Mouse (Mus musculus) midbrain, postnatal 0 days (tissue): ENCODE results near the gene Padi6. TPM values are rescaled to one million over a fixed set of nuclear protein-coding genes. Genes with fewer than 3 reads are reported as not detected.

Experiments used
- ATAC-seq: fragments of 200-750 bp; cut with Nextera tagmentation; 2 replicates; pipeline ENCODE4 v1.8.0; 2017; ENCODE audit warnings: moderate number of reproducible peaks, mild to moderate bottlenecking, moderate TSS enrichment, moderate library complexity; ENCODE audit not compliant: low FRiP score
- DNase-seq: peaks from one replicate; pipeline ENCODE4 v3.0.0-alpha.2; 2015; ENCODE audit warnings: low spot score
- H3K27ac ChIP-seq: fragments of 300-500 bp; sonication (generic); 2 replicates; pipeline ENCODE4 v1.5.1; 2014; ENCODE audit warnings: low read depth, mild to moderate bottlenecking, low read length, mixed read lengths
- H3K27me3 ChIP-seq: fragments of 300-500 bp; sonication (generic); 2 replicates; pipeline ENCODE4 v1.6.1; 2014; ENCODE audit warnings: low read length, control low read depth, mixed read lengths; ENCODE audit not compliant: insufficient read depth
- H3K36me3 ChIP-seq: fragments of 300-500 bp; sonication (generic); 2 replicates; pipeline ENCODE4 v1.6.1; 2014; ENCODE audit warnings: low read length, control low read depth, mixed read lengths; ENCODE audit not compliant: insufficient read depth
- H3K4me1 ChIP-seq: fragments of 300-500 bp; sonication (generic); 2 replicates; pipeline ENCODE4 v1.6.1; 2014; ENCODE audit warnings: mild to moderate bottlenecking, control low read depth, antibody characterized with exemption, low read length, mixed read lengths; ENCODE audit not compliant: insufficient read depth
- H3K4me2 ChIP-seq: fragments of 300-500 bp; sonication (generic); 2 replicates; pipeline ENCODE4 v1.6.1; 2014; ENCODE audit warnings: low read depth, mild to moderate bottlenecking, low read length, mixed read lengths; ENCODE audit not compliant: poor library complexity, severe bottlenecking
- H3K4me3 ChIP-seq: fragments of 300-500 bp; sonication (generic); 2 replicates; pipeline ENCODE4 v1.5.1; 2014; ENCODE audit warnings: low read depth, mild to moderate bottlenecking, low read length, moderate library complexity
- H3K9ac ChIP-seq: fragments of 300-500 bp; sonication (generic); replicated peaks from 2 replicates; pipeline ENCODE4 v1.6.1; 2014; ENCODE audit warnings: mild to moderate bottlenecking, low read length, moderate library complexity, mixed read lengths; ENCODE audit not compliant: poor library complexity, severe bottlenecking
- H3K9me3 ChIP-seq: fragments of 300-500 bp; sonication (generic); 2 replicates; pipeline ENCODE4 v1.6.1; 2016; ENCODE audit warnings: low read length, control low read depth
- CTCF ChIP-seq: IDR thresholded peaks from 2 replicates; pipeline ENCODE4 v1.5.1; 2016; ENCODE audit warnings: antibody characterized with exemption, mild to moderate bottlenecking
- WGBS: fragments of 180-500 bp; shearing (Covaris S2); extraction: QIAGEN DNeasy Blood & Tissue Kit; methylation state at CpG from one replicate; pipeline ENCODE4 v1.1.7; 2014; 5-methylcytosine and 5-hydroxymethylcytosine counted together
- polyA plus RNA-seq: library from polyadenylated mRNA; unstranded; fragments of >200 nt; fragmentation: Nextera tagmentation; extraction: Ambion mirVana; gene quantifications from 2 replicates; pipeline ENCODE4 v1.2.1, GENCODE M21; 2015
- total RNA-seq: library from RNA; depleted of rRNA; stranded (reverse); fragments of >200 nt; gene quantifications from 2 replicates; pipeline ENCODE4 v1.2.3, GENCODE M21; 2014

Gene Padi6
- total and polyA plus RNA-seq, 2 experiments from 2014 or later = 0.10 TPM; not detected in 1

- Histone ChIP-seq H3K9ac (no peak overlapping the region), H3K9me3 (no peaks in the 10 kb centered on the region), H3K27ac (no peak overlapping the region), H3K4me2 (no peak overlapping the region), H3K4me1 (no peaks in the 10 kb centered on the region), H3K36me3 (no peaks in the 10 kb centered on the region), H3K27me3 (no peaks in the 10 kb centered on the region), H3K4me3 (no peak overlapping the region)
- WGBS = 83% methylated on average over 3 of the region's 3 CpGs
- ATAC-seq = no peak
- no peak for TF ChIP-seq CTCF
- no peak for DNase-seq
These were observed 23.5 kb upstream of the Padi6 start for GRCm38 (mm10) chr4:140765936-140766335.

GRCm38 (mm10) chr4:140763158-140763557, 20.7 kb upstream of the Padi6 start:
- WGBS = 21% methylated on average over 9 of the region's 9 CpGs
- no peaks in the 10 kb centered on the region for H3K27me3 ChIP-seq
- H3K9me3 ChIP-seq = no peaks in the 10 kb centered on the region
- DNase-seq = peak; percentile 15
- no peaks in the 10 kb centered on the region for H3K36me3 ChIP-seq
- no peak overlapping the region for H3K4me2 ChIP-seq
- peak; percentile 61 for TF ChIP-seq CTCF
- no peak overlapping the region for H3K9ac ChIP-seq
- H3K27ac ChIP-seq = no peak overlapping the region
- no peak for ATAC-seq
- H3K4me3 ChIP-seq = no peak overlapping the region
- H3K4me1 ChIP-seq = no peaks in the 10 kb centered on the region

GRCm38 (mm10) chr4:140761601-140762000, 19.2 kb upstream of the Padi6 start:
- Histone ChIP-seq H3K27ac (no peak overlapping the region), H3K4me3 (no peak overlapping the region), H3K4me2 (no peak overlapping the region), H3K4me1 (no peaks in the 10 kb centered on the region), H3K9me3 (no peaks in the 10 kb centered on the region), H3K36me3 (no peaks in the 10 kb centered on the region), H3K27me3 (no peaks in the 10 kb centered on the region), H3K9ac (no peak overlapping the region)
- no peak for DNase-seq
- TF ChIP-seq CTCF = no peak
- 90% methylated on average over 7 of the region's 7 CpGs for WGBS
- no peak for ATAC-seq

DNA sequence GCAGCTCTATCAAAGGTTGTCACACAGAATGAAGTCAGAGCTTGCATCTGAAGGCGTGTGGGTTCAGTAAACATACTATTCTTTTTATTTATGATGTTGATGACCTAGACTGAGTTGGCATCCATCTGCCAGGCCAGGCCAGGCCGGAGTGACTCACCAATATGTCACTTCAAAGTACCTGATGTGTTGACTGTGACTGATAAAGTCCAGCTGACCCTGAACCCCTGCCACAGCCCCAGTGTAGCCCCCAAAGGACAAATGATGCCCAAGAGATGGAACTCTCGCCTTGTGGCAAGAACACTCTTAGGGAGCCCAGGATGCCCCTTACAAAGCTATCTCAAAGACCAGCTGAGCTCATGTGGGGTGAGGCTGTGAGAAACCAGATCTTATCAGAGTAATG, 13.4 kb upstream of the Padi6 start:
- ATAC-seq = no peak
- H3K4me1 ChIP-seq = no peaks in the 10 kb centered on the region
- no peak for TF ChIP-seq CTCF
- H3K36me3 ChIP-seq = no peaks in the 10 kb centered on the region
- no peak overlapping the region for H3K9ac ChIP-seq
- no peak overlapping the region for H3K4me3 ChIP-seq
- H3K4me2 ChIP-seq = no peak overlapping the region
- 89% methylated on average over 3 of the region's 3 CpGs for WGBS
- no peak for DNase-seq
- H3K27me3 ChIP-seq = no peaks in the 10 kb centered on the region
- no peaks in the 10 kb centered on the region for H3K9me3 ChIP-seq
- no peak overlapping the region for H3K27ac ChIP-seq

GRCm38 (mm10) chr4:140753366-140753765, 10.9 kb upstream of the Padi6 start:
- no peaks in the 10 kb centered on the region for H3K27me3 ChIP-seq
- no peak for DNase-seq
- no peaks in the 10 kb centered on the region for H3K4me1 ChIP-seq
- no peaks in the 10 kb centered on the region for H3K36me3 ChIP-seq
- H3K4me3 ChIP-seq = no peak overlapping the region
- no peak overlapping the region for H3K4me2 ChIP-seq
- no peak overlapping the region for H3K9ac ChIP-seq
- WGBS = 62% methylated on average over 7 of the region's 7 CpGs
- no peak overlapping the region for H3K27ac ChIP-seq
- no peaks in the 10 kb centered on the region for H3K9me3 ChIP-seq
- no peak for ATAC-seq
- no peak for TF ChIP-seq CTCF

DNA sequence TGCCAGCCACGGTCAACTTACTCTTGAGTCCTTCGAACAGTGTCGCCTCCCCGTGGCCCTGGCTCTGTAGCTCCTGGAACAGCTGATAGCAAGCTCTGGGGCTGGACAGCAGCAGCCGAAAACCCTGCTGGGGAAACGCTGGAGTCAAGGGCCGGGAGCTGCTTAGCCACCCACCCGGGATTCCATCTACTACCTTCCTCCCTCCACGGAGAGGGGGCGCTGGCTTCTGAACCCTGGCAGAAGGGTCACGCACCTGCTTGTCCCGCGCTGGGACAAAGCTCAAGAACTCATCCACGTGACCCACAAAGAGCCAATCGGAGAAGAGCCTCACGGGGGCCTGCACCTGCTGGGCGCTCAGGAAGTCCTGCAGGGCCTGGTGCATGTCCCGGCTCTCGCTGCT, 7.9 kb upstream of the Padi6 start:
- DNase-seq (no peak), ATAC-seq (no peak)
- Histone ChIP-seq H3K9ac (no peak overlapping the region), H3K4me1 (no peaks in the 10 kb centered on the region), H3K9me3 (no peaks in the 10 kb centered on the region), H3K4me2 (peak overlapping the region; percentile 25), H3K27me3 (no peaks in the 10 kb centered on the region), H3K36me3 (no peaks in the 10 kb centered on the region), H3K4me3 (no peak overlapping the region), H3K27ac (no peak overlapping the region)
- no peak for TF ChIP-seq CTCF
- 8% methylated on average over 18 of the region's 19 CpGs for WGBS
